Mouse (Mus musculus): Measurements from ENCODE around the gene Phyhd1. TPM values are rescaled to one million over a fixed set of nuclear protein-coding genes. Genes with fewer than 3 reads are reported as not detected.

Gene Phyhd1
- polyA plus RNA-seq, 1 experiment: 25.7 TPM

DNA sequence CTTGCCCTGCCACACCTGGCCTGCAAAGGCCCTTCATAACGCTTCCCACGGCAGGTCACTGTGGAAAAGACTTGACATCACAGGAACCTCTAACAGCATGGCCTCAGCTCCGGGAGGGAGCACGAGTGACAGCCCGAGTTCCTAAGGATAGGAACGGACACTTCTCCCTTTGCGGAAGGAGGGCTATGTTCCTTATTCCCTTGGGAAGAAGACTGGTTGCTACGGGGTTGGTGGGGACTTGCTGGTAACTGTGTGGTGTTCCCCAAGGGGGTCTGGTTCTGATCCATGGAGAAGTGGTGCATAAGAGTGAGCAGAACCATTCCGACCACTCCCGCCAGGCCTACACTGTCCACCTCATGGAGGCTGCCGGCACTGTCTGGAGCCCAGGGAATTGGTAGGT is 14.7 kb downstream of the Phyhd1 start, which contains the start of gene Gm28038:
Gene Gm28038 (plus strand): TSS at position 301 of the 400 bp plus-strand sequence.
- Histone ChIP-seq H3K4me1 (ENCODE audit: control insufficient read depth, insufficient read depth, low read length) (peaks cover 7% of the 10 kb centered on the region), H3K27me3 (ENCODE audit: control insufficient read depth, insufficient read depth, low read length) (no peaks in the 10 kb centered on the region), H3K4me3 (replicated peaks; ENCODE audit: insufficient read depth, low read depth, low read length) (no peak within 1 kb of the TSS), H3K27ac (ENCODE audit: insufficient read depth, low read length) (no peak within 1 kb of the TSS)
- no peak for TF ChIP-seq CTCF (IDR thresholded peaks at IDR 0.05; ENCODE audit: borderline replicate concordance, insufficient read depth, low read depth, low read length)
- TF ChIP-seq POLR2A (IDR thresholded peaks at IDR 0.05; ENCODE audit: borderline replicate concordance, insufficient read depth, low read length): no peak
- no peak for DNase-seq
- 92% methylated on average over 11 of the region's 11 CpGs for WGBS

DNA sequence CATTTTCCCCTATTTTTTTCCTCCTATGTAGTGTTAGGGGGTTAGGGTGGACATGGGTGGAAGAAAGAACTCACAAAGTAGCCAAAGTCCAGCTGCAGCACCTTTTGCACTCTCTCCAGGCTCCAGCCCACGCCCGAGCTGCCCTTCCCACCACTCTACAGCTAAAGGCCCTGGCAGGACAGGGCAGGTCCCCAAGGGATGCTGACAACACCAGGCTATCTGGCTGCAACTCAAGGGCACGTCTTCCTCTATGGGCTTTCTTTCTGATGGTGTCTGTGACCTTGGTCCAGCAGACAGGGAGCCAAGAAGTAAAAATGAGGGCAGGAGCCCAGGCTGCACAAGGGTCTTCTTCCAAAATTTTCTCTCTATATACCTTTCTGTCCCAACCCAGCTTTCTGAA is 15.6 kb downstream of the Phyhd1 start:
- WGBS: 69% methylated on average over 3 of the region's 3 CpGs
- H3K27ac ChIP-seq (ENCODE audit: insufficient read depth, low read length): no peak overlapping the region
- DNase-seq: no peak
- no peak overlapping the region for H3K4me3 ChIP-seq (replicated peaks; ENCODE audit: insufficient read depth, low read depth, low read length)
- TF ChIP-seq POLR2A (IDR thresholded peaks at IDR 0.05; ENCODE audit: borderline replicate concordance, insufficient read depth, low read length) (no peak), CTCF (IDR thresholded peaks at IDR 0.05; ENCODE audit: borderline replicate concordance, insufficient read depth, low read depth, low read length) (no peak)
- H3K4me1 ChIP-seq (ENCODE audit: control insufficient read depth, insufficient read depth, low read length): peaks cover 7% of the 10 kb centered on the region
- H3K27me3 ChIP-seq (ENCODE audit: control insufficient read depth, insufficient read depth, low read length): no peaks in the 10 kb centered on the region

DNA sequence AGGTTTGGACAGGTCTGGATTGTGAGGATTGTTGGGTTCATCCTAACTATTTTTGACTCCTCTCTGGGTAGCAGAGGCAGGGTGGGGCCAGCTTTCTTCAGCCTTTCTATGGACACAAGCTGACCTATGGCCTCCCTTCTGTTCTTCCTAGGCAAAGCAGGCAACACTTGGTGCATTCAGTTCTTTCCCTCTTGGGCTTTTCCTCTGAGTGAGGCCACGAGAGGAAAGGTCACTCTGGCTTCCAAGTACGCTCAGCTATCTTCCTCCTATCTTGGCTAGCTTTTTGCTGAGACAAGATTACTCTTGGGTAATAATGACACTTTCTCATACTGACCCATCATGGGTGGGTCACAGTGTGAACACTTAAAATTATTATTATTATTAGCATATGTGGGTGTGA is 17.2 kb downstream of the Phyhd1 start:
- WGBS: 87% methylated on average over 2 of the region's 2 CpGs
- Histone ChIP-seq H3K27ac (ENCODE audit: insufficient read depth, low read length) (no peak overlapping the region), H3K4me1 (ENCODE audit: control insufficient read depth, insufficient read depth, low read length) (peaks cover 10% of the 10 kb centered on the region), H3K4me3 (replicated peaks; ENCODE audit: insufficient read depth, low read depth, low read length) (no peak overlapping the region), H3K27me3 (ENCODE audit: control insufficient read depth, insufficient read depth, low read length) (no peaks in the 10 kb centered on the region)
- no peak for DNase-seq
- TF ChIP-seq POLR2A (IDR thresholded peaks at IDR 0.05; ENCODE audit: borderline replicate concordance, insufficient read depth, low read length) (no peak), CTCF (IDR thresholded peaks at IDR 0.05; ENCODE audit: borderline replicate concordance, insufficient read depth, low read depth, low read length) (no peak)

DNA sequence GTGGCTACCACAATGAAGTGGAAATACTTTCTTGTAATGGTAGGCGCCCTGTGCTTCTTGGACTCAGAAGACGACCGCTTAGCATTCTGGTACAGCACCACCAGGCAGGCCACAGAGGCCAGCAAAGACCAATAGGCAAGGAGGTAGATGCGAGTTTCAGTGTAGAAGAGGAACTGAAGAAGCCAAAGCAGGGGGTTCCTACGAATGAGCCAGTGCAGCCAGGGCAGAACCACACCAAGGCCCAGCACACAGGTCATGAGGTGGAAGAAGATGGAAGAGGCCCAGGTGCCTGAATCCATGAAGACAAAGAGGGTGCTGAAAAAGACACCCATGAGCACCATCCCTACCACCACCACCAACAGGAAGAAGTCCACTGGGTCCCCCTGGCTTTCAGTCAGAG is 19.0 kb downstream of the Phyhd1 start:
- H3K4me1 ChIP-seq (ENCODE audit: control insufficient read depth, insufficient read depth, low read length): peaks cover 10% of the 10 kb centered on the region
- H3K27ac ChIP-seq (ENCODE audit: insufficient read depth, low read length): no peak overlapping the region
- DNase-seq: no peak
- H3K27me3 ChIP-seq (ENCODE audit: control insufficient read depth, insufficient read depth, low read length): no peaks in the 10 kb centered on the region
- H3K4me3 ChIP-seq (replicated peaks; ENCODE audit: insufficient read depth, low read depth, low read length): peak overlapping the region; percentile 89
- 91% methylated on average over 5 of the region's 5 CpGs for WGBS
- TF ChIP-seq CTCF (IDR thresholded peaks at IDR 0.05; ENCODE audit: borderline replicate concordance, insufficient read depth, low read depth, low read length) (no peak), POLR2A (IDR thresholded peaks at IDR 0.05; ENCODE audit: borderline replicate concordance, insufficient read depth, low read length) (no peak)

DNA sequence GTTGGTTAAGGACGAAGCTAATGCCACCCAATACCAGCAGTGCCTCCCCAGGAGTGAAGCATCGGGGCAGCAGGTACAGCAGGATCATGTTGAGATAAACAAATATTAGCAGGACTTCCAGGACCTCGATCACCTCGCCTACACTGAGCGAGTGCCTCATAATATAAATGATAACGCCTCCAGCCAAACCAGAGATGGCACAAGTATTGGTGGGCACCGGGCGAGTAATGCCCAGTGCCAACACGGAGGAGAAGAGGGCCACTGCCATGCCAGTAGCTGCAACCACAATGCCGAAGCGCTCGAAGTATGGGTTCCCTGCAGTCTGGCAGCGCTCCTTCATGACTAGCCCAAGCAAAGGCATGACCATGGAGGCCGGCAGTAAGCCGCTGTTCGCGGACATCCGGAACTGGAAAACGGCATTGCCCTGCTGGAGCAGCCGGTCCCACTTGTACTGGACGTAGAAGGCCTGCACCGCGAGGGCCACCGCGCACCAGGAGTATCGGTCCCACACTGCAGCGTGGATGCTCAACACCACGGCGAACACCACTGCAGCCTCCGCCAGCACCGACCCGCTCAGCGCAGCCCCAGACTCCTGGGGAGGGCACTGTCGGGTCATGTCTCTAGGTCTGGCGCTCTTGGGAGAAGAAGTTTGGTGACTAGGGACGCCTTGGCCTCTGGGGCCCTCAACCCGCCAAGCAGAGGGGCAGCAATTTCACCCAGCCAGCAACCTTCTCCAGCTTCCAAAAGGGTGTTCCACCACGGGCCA is 19.6 kb downstream of the Phyhd1 start:
- Histone ChIP-seq H3K27ac (ENCODE audit: insufficient read depth, low read length) (no peak overlapping the region), H3K4me1 (ENCODE audit: control insufficient read depth, insufficient read depth, low read length) (peaks cover 10% of the 10 kb centered on the region), H3K4me3 (replicated peaks; ENCODE audit: insufficient read depth, low read depth, low read length) (peak overlapping the region; percentile 89), H3K27me3 (ENCODE audit: control insufficient read depth, insufficient read depth, low read length) (no peaks in the 10 kb centered on the region)
- TF ChIP-seq CTCF (IDR thresholded peaks at IDR 0.05; ENCODE audit: borderline replicate concordance, insufficient read depth, low read depth, low read length) (no peak), POLR2A (IDR thresholded peaks at IDR 0.05; ENCODE audit: borderline replicate concordance, insufficient read depth, low read length) (no peak)
- peak in 1 of 2 experiments; percentile 20 for DNase-seq
- WGBS: 11% methylated on average over 38 of the region's 38 CpGs

DNA sequence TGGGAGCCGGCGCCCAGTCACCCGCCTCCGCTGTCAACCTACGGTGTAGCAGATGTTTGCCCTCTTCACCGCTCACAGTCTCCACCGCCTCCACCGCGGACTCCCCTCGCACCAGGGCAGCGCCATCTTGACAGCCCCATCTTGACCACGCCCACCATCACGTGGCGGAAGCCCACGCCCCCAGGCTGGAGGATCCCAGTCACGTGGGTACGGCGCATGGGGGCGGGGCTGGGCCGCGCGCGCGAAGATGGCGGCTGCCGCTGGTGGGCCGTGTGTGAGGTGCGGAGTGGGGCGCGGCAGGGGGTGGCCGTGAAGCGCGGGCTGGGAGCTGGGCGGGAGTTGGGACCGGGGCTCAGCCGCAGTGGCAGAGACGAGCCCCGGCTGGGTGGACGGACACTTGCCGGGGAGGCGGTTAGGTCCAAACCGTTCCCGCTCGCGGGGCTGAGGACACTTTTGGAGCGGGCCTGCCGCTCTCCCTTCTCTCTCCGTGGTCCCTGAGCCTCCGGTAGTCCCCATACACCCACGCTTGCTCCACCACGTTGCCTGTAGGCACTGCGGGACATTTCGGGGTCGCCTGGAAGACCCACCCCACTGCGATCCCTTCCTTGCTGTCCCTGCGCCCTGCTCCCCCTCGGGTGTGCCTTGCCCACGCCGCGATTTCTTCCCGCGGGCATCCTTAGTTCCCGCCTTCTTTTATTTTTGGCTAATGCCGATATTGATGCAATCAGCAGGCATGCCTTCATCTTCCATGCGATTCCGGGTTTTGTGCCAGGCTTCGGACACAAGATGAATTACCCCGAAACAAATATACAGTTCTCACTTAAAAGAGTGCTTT is 20.4 kb downstream of the Phyhd1 start, which contains the start of the genes Dolk and Nup188:
Gene Dolk (minus strand): TSS at position 143 of the 835 bp plus-strand sequence.
Gene Nup188 (plus strand): TSS at position 206 of the 835 bp plus-strand sequence.
- DNase-seq: peak; percentile 94 to 96
- H3K4me3 ChIP-seq (replicated peaks; ENCODE audit: insufficient read depth, low read depth, low read length): peak within 1 kb of the TSS; percentile 89
- H3K27ac ChIP-seq (ENCODE audit: insufficient read depth, low read length): peak within 1 kb of the TSS; percentile 11; the same call in 1 of the 2 replicates
- TF ChIP-seq CTCF (IDR thresholded peaks at IDR 0.05; ENCODE audit: borderline replicate concordance, insufficient read depth, low read depth, low read length) (no peak), POLR2A (IDR thresholded peaks at IDR 0.05; ENCODE audit: borderline replicate concordance, insufficient read depth, low read length) (peak; percentile 95)
- no peaks in the 10 kb centered on the region for H3K27me3 ChIP-seq (ENCODE audit: control insufficient read depth, insufficient read depth, low read length)
- under 1% methylated on average over 64 of the region's 68 CpGs for WGBS
- H3K4me1 ChIP-seq (ENCODE audit: control insufficient read depth, insufficient read depth, low read length): peaks cover 10% of the 10 kb centered on the region

DNA sequence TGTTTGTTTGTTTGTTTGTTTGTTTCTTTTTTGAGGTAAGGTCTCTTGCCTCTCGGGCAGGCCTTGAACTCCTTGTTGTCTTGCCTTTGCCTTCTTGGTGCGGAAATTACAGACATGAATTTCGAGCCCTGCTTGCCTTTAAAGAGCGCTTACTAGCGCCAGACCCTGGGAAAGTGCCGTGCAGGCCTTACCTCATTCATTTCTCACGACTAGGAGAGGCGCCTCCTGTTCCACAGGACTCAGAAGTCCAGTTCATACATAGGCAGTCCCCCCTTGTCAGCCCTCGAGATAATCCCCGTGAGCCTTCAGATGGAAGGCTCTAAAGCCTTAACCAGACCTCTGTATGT is 21.0 kb downstream of the Phyhd1 start:
- H3K4me3 ChIP-seq (replicated peaks; ENCODE audit: insufficient read depth, low read depth, low read length): peak overlapping the region; percentile 89

More for the DNA sequence above, 21.0 kb downstream of the Phyhd1 start:
- Histone ChIP-seq H3K4me1 (ENCODE audit: control insufficient read depth, insufficient read depth, low read length) (peaks cover 10% of the 10 kb centered on the region), H3K27ac (ENCODE audit: insufficient read depth, low read length) (no peak overlapping the region), H3K27me3 (ENCODE audit: control insufficient read depth, insufficient read depth, low read length) (no peaks in the 10 kb centered on the region)
- peak; percentile 26 to 37 for DNase-seq
- WGBS: under 1% methylated on average over 10 of the region's 10 CpGs
- no peak for TF ChIP-seq POLR2A (IDR thresholded peaks at IDR 0.05; ENCODE audit: borderline replicate concordance, insufficient read depth, low read length)
- TF ChIP-seq CTCF (IDR thresholded peaks at IDR 0.05; ENCODE audit: borderline replicate concordance, insufficient read depth, low read depth, low read length): no peak
